Mouse (Mus musculus) MEL (cell line): Measurements from ENCODE around the gene Foxj1. TPM values are rescaled to one million over a fixed set of nuclear protein-coding genes. Genes with fewer than 3 reads are reported as not detected.

Experiments
- DNase-seq: peaks from one replicate; pipeline ENCODE4 v3.0.0; 2011; ENCODE audit warnings: low read depth, low spot score
- H3K27ac ChIP-seq: 2 replicates; pipeline ENCODE4 v1.5.1; 2012; ENCODE audit warnings: low read depth, mild to moderate bottlenecking, control low read depth, low read length, moderate library complexity; ENCODE audit not compliant: control insufficient read depth
- H3K27me3 ChIP-seq, 2 experiments: fragments of 150-350 bp in 1 of 2; sonication (generic) in 1 of 2; 2 replicates each; pipeline ENCODE4 v1.6.1; 2012; ENCODE audit warnings: low read length in 2 of 2, mild to moderate bottlenecking in 2 of 2, improper control_type of control experiment in 1 of 2, moderate library complexity in 1 of 2; ENCODE audit not compliant: insufficient read depth in 2 of 2, control insufficient read depth in 1 of 2
- H3K36me3 ChIP-seq, 2 experiments: 2 replicates each; pipeline ENCODE4 v1.6.1; 2012 to 2014; ENCODE audit warnings: low read length in 2 of 2, improper control_type of control experiment in 1 of 2, inconsistent platforms in 1 of 2, mild to moderate bottlenecking in 1 of 2; ENCODE audit not compliant: insufficient read depth in 2 of 2, control insufficient read depth in 1 of 2
- H3K4me1 ChIP-seq, 2 experiments: fragments of 150-350 bp in 1 of 2; sonication (generic) in 1 of 2; 2 replicates each; pipeline ENCODE4 v1.6.1; 2012; ENCODE audit warnings: low read length in 2 of 2, improper control_type of control experiment in 1 of 2, mild to moderate bottlenecking in 1 of 2; ENCODE audit not compliant: insufficient read depth in 2 of 2, control insufficient read depth in 1 of 2
- H3K4me3 ChIP-seq, 2 experiments: fragments of 150-350 bp in 1 of 2; sonication (generic) in 1 of 2; 2 replicates each; pipeline ENCODE4 v1.5.1; 2012; ENCODE audit warnings: low read depth in 2 of 2, low read length in 2 of 2, mild to moderate bottlenecking in 2 of 2, moderate library complexity in 2 of 2, control low read depth in 1 of 2, improper control_type of control experiment in 1 of 2; ENCODE audit not compliant: control insufficient read depth in 1 of 2, insufficient read depth in 1 of 2
- H3K79me2 ChIP-seq: 2 replicates; pipeline ENCODE4 v1.6.1; 2012; ENCODE audit warnings: mild to moderate bottlenecking, low read length, moderate library complexity; ENCODE audit not compliant: control insufficient read depth, poor library complexity, insufficient read depth
- H3K9ac ChIP-seq: 2 replicates; pipeline ENCODE4 v1.6.1; 2012; ENCODE audit warnings: low read depth, mild to moderate bottlenecking, control low read depth, low read length, moderate library complexity; ENCODE audit not compliant: control insufficient read depth, poor library complexity, severe bottlenecking
- H3K9me3 ChIP-seq: fragments of 150-350 bp; sonication (generic); replicated peaks from 2 replicates; pipeline ENCODE4 v1.6.1; 2012; ENCODE audit warnings: mild to moderate bottlenecking, low read length, improper control_type of control experiment, moderate library complexity; ENCODE audit not compliant: insufficient read depth
- BHLHE40 ChIP-seq: IDR thresholded peaks from 2 replicates; pipeline ENCODE4 v1.6.1; 2012; ENCODE audit warnings: low read depth, mild to moderate bottlenecking, inconsistent platforms, low read length, improper control_type of control experiment, borderline replicate concordance
- CHD1 ChIP-seq: IDR thresholded peaks from 2 replicates; pipeline ENCODE4 v1.6.1; 2012; ENCODE audit warnings: low read depth, mild to moderate bottlenecking, inconsistent platforms, low read length, improper control_type of control experiment
- CHD2 ChIP-seq: IDR thresholded peaks from 2 replicates; pipeline ENCODE4 v1.6.1; 2011; ENCODE audit warnings: low read length, improper control_type of control experiment
- CTCF ChIP-seq, 3 experiments: IDR thresholded peaks in 2 of 3; conservative IDR thresholded peaks in 1 of 3; 2 replicates each; pipeline ENCODE4 v1.5.1; 2011 to 2012; ENCODE audit warnings: low read length in 3 of 3, low read depth in 2 of 3, mild to moderate bottlenecking in 2 of 3, improper control_type of control experiment in 1 of 3, inconsistent platforms in 1 of 3, mixed read lengths in 1 of 3, moderate library complexity in 1 of 3; ENCODE audit not compliant: control insufficient read depth in 1 of 3, insufficient read depth in 1 of 3, poor library complexity in 1 of 3, severe bottlenecking in 1 of 3
- E2F4 ChIP-seq: IDR thresholded peaks from 2 replicates; pipeline ENCODE4 v1.6.1; 2011; ENCODE audit warnings: low read depth, low read length, improper control_type of control experiment, borderline replicate concordance
- ELF1 ChIP-seq: IDR thresholded peaks from 2 replicates; pipeline ENCODE4 v1.6.1; 2014; ENCODE audit warnings: low read depth, mild to moderate bottlenecking, inconsistent platforms, low read length, improper control_type of control experiment, moderate library complexity
- EP300 ChIP-seq, 2 experiments: IDR thresholded peaks; 2 replicates each; pipeline ENCODE4 v1.6.1; 2011; ENCODE audit warnings: improper control_type of control experiment in 2 of 2, low read length in 2 of 2, low read depth in 1 of 2, mild to moderate bottlenecking in 1 of 2
- GATA1 ChIP-seq: IDR thresholded peaks from 2 replicates; pipeline ENCODE4 v1.6.1; 2011; ENCODE audit warnings: low read depth, low read length, improper control_type of control experiment
- HCFC1 ChIP-seq: IDR thresholded peaks from 2 replicates; pipeline ENCODE4 v1.6.1; 2012; ENCODE audit warnings: low read depth, mild to moderate bottlenecking, inconsistent platforms, low read length, improper control_type of control experiment, moderate library complexity
- JUND ChIP-seq: IDR thresholded peaks from 2 replicates; pipeline ENCODE4 v1.6.1; 2011; ENCODE audit warnings: low read depth, mild to moderate bottlenecking, improper control_type of control experiment, low read length
- KAT2A ChIP-seq: conservative IDR thresholded peaks from 2 replicates; pipeline ENCODE4 v1.6.1; 2012; ENCODE audit warnings: low read depth, low read length, improper control_type of control experiment, inconsistent platforms
- MAX ChIP-seq: IDR thresholded peaks from 2 replicates; pipeline ENCODE4 v1.6.1; 2011; ENCODE audit warnings: low read length, improper control_type of control experiment
- MAZ ChIP-seq: IDR thresholded peaks from 2 replicates; pipeline ENCODE4 v1.6.1; 2012; ENCODE audit warnings: low read depth, mild to moderate bottlenecking, inconsistent platforms, low read length, improper control_type of control experiment
- MYB ChIP-seq: IDR thresholded peaks from 2 replicates; pipeline ENCODE4 v1.6.1; 2011; ENCODE audit warnings: mild to moderate bottlenecking, low read depth, low read length, improper control_type of control experiment
- MYC ChIP-seq: IDR thresholded peaks from 2 replicates; pipeline ENCODE4 v1.6.1; 2011; ENCODE audit warnings: low read depth, mild to moderate bottlenecking, low read length, improper control_type of control experiment, moderate library complexity
- NRF1 ChIP-seq: IDR thresholded peaks from 2 replicates; pipeline ENCODE4 v1.6.1; 2014; ENCODE audit warnings: low read depth, mild to moderate bottlenecking, inconsistent platforms, low read length, improper control_type of control experiment, moderate library complexity; ENCODE audit not compliant: poor library complexity, insufficient read depth, severe bottlenecking
- POLR2A ChIP-seq, 2 experiments: IDR thresholded peaks; 2 replicates each; pipeline ENCODE4 v1.6.1; 2011 to 2012; ENCODE audit warnings: low read length in 2 of 2, mild to moderate bottlenecking in 2 of 2, control low read depth in 1 of 2, improper control_type of control experiment in 1 of 2, low read depth in 1 of 2, moderate library complexity in 1 of 2; ENCODE audit not compliant: control insufficient read depth in 1 of 2, insufficient read depth in 1 of 2, poor library complexity in 1 of 2
- RAD21 ChIP-seq: IDR thresholded peaks from 2 replicates; pipeline ENCODE4 v1.6.1; 2011; ENCODE audit warnings: mild to moderate bottlenecking, low read depth, low read length, improper control_type of control experiment
- RCOR1 ChIP-seq: IDR thresholded peaks from 2 replicates; pipeline ENCODE4 v1.6.1; 2012; ENCODE audit warnings: low read depth, mild to moderate bottlenecking, inconsistent platforms, low read length, improper control_type of control experiment
- SMC3 ChIP-seq: IDR thresholded peaks from 2 replicates; pipeline ENCODE4 v1.6.1; 2011; ENCODE audit warnings: low read depth, low read length, improper control_type of control experiment
- TAL1 ChIP-seq: IDR thresholded peaks from 2 replicates; pipeline ENCODE4 v1.6.1; 2012; ENCODE audit warnings: mild to moderate bottlenecking, inconsistent platforms, low read length, moderate library complexity, mixed read lengths
- TBP ChIP-seq: IDR thresholded peaks from 2 replicates; pipeline ENCODE4 v1.8.0; 2011; ENCODE audit warnings: low read depth, low read length, improper control_type of control experiment
- TCF12 ChIP-seq: IDR thresholded peaks from 2 replicates; pipeline ENCODE4 v1.6.1; 2014; ENCODE audit warnings: low read depth, mild to moderate bottlenecking, inconsistent platforms, low read length, improper control_type of control experiment, moderate library complexity
- USF1 ChIP-seq: IDR thresholded peaks from 2 replicates; pipeline ENCODE4 v1.6.1; 2014; ENCODE audit warnings: low read depth, mild to moderate bottlenecking, inconsistent platforms, low read length, improper control_type of control experiment, moderate library complexity
- ZC3H11A ChIP-seq: IDR thresholded peaks from 2 replicates; pipeline ENCODE4 v1.6.1; 2012; ENCODE audit warnings: low read depth, mild to moderate bottlenecking, inconsistent platforms, low read length, improper control_type of control experiment
- ZKSCAN1 ChIP-seq: IDR thresholded peaks from 2 replicates; pipeline ENCODE4 v1.6.1; 2012; ENCODE audit warnings: low read depth, mild to moderate bottlenecking, inconsistent platforms, low read length, improper control_type of control experiment, moderate library complexity
- ZMIZ1 ChIP-seq: IDR thresholded peaks from 2 replicates; pipeline ENCODE4 v1.6.1; 2012; ENCODE audit warnings: low read depth, mild to moderate bottlenecking, inconsistent platforms, low read length, improper control_type of control experiment, moderate library complexity
- ZNF384 ChIP-seq: IDR thresholded peaks from 2 replicates; pipeline ENCODE4 v1.6.1; 2012; ENCODE audit warnings: low read depth, mild to moderate bottlenecking, inconsistent platforms, low read length, improper control_type of control experiment
- polyA plus RNA-seq, 2 experiments: library from polyadenylated mRNA; stranded (reverse) in 1 of 2; unstranded in 1 of 2; fragments of >175 nt in 1 of 2; fragments of >200 nt in 1 of 2; gene quantifications; 2 replicates each; pipeline versions ENCODE4 v1.2.1 to v1.2.4; 2012; ENCODE audit warnings: low replicate concordance in 2 of 2, low read depth in 1 of 2; ENCODE audit not compliant: insufficient read length in 2 of 2, insufficient read depth in 1 of 2, missing spikeins in 1 of 2
- total RNA-seq: library from RNA; depleted of rRNA; stranded (reverse); fragments of 300-350 nt; gene quantifications from 2 replicates; pipeline ENCODE4 v1.2.3, GENCODE M21; 2012

Foxj1 gene
- total and polyA plus RNA-seq, 3 experiments = 0.07 to 0.08 TPM; not detected in 1

DNA sequence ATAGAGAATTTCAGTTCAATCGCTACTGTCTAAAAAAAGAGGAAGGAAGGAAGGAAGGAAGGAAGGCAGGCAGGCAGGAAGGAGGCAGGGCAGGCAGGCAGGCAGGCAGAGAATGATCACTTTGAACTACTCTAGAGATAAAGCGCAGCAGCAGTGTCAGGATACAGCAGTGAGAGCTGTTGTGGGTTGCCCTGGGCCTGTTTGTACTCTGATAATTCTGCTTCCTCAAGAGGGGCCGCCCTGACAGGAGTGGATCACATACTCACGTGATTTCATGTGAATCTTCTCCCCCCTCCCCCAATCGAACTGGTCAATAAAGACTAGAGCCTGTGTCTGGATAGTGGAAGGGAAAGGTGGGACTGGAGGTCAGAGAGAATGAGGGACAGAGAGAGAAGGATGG lies 34.4 kb upstream of the Foxj1 start (continued):
- TF ChIP-seq USF1 = peak; percentile 92
- TF ChIP-seq MAZ = peak; percentile 65; the same call in 1 of the 2 replicates
- TF ChIP-seq ELF1 = peak; percentile 45; the same call in 1 of the 2 replicates
- TF ChIP-seq ZNF384 = peak; percentile 51; the same call in 1 of the 2 replicates
- TF ChIP-seq CHD2 = peak; percentile 61
- TF ChIP-seq ZKSCAN1 = 0 out of 2 replicates have a peak, but pooled peaks have one; percentile 61
- no peak for TF ChIP-seq CHD1
- peak in 1 of 2 experiments; percentile 27; a peak in 1 of 4 replicates for TF ChIP-seq POLR2A (IDR thresholded peaks at IDR 0.05; ENCODE audit: control insufficient read depth in 1 of 2, insufficient read depth in 1 of 2, low read depth in 1 of 2, low read length in 2 of 2, poor library complexity in 1 of 2)
- TF ChIP-seq KAT2A = no peak
- TF ChIP-seq TAL1 = peak; percentile 95
- peak; percentile 93 for TF ChIP-seq TCF12
- TF ChIP-seq JUND = 0 out of 2 replicates have a peak, but pooled peaks have one; percentile 34
- peak; percentile 90 for TF ChIP-seq GATA1
- TF ChIP-seq ZMIZ1 = peak; percentile 37; the same call in 1 of the 2 replicates
- TF ChIP-seq, all 39 proteins: peak for 22

DNA sequence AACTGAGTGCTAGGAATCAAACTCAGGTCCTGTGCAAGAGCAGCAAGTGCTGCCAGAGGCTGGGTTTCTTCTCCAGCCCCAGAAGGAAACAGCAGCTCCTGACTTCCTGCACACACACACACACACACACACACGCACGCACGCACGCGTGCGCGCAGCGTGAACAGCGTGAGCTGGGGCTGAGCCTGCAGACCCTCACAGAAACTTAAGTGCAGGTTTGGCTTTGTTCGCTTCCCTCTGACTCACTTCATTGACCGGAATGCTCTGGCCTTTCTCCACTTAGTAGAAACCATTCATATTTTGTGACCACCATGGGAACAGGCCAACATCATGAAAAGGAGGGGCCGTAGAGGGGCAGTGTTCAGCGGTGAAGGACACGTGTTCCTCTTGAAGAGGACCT lies 33.9 kb upstream of the Foxj1 start:
- Histone ChIP-seq H3K4me3 (no peak overlapping the region), H3K27me3 (no peaks in the 10 kb centered on the region), H3K79me2 (no peaks in the 10 kb centered on the region), H3K27ac (peak overlapping the region; percentile 49; the same call in 1 of the 2 replicates), H3K36me3 (peaks cover 0 to 14% of the 10 kb centered on the region in 2 experiments; a peak in 2 of 4 replicates), H3K9me3 (no peaks in the 10 kb centered on the region), H3K9ac (no peak overlapping the region), H3K4me1 (peaks cover 16 to 22% of the 10 kb centered on the region in 2 experiments)
- DNase-seq = no peak
- TF ChIP-seq MYB = no peak

DNA sequence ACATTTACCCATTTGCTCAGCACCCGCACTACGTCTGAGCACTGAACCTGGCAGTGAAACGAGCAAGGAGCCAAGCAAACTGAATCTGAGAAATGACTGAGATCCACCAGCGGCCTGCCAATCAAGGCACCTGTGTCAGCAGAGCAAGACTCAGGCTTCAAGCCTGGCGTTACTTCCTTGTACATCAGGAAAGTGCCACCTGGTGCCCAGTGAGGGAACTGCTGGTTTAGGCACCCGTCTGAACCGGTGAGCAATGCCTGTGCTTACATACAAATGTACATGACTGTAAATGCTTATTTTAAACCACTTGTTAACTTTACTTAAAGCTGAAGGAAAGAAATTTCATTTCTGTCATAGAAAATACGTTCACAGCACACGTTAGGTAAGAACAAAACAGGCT lies 32.9 kb upstream of the Foxj1 start:
- no peaks in the 10 kb centered on the region for H3K9me3 ChIP-seq
- H3K79me2 ChIP-seq = no peaks in the 10 kb centered on the region
- no peak overlapping the region for H3K4me3 ChIP-seq
- no peak overlapping the region for H3K27ac ChIP-seq
- H3K36me3 ChIP-seq = peaks cover 0 to 14% of the 10 kb centered on the region in 2 experiments; a peak in 2 of 4 replicates
- no peak overlapping the region for H3K9ac ChIP-seq
- peak; percentile 97 for DNase-seq
- no peaks in the 10 kb centered on the region for H3K27me3 ChIP-seq
- peaks cover 16 to 22% of the 10 kb centered on the region in 2 experiments for H3K4me1 ChIP-seq
- no peak for TF ChIP-seq RCOR1
- peak; percentile 94 for TF ChIP-seq SMC3
- no peak for TF ChIP-seq POLR2A (IDR thresholded peaks at IDR 0.05; ENCODE audit: control insufficient read depth in 1 of 2, insufficient read depth in 1 of 2, low read depth in 1 of 2, low read length in 2 of 2, poor library complexity in 1 of 2)
- peak; percentile 76 to 95 (median 90) for TF ChIP-seq CTCF (IDR thresholded peaks at IDR 0.05 in 2 of 3, conservative IDR thresholded peaks at IDR 0.05 in 1 of 3; ENCODE audit: control insufficient read depth in 1 of 3, insufficient read depth in 1 of 3, low read depth in 2 of 3, low read length in 3 of 3, poor library complexity in 1 of 3, severe bottlenecking in 1 of 3)
- TF ChIP-seq E2F4 = no peak
- peak; percentile 90 for TF ChIP-seq ELF1
- TF ChIP-seq TAL1 = no peak
- TF ChIP-seq BHLHE40 = peak; percentile 13; the same call in 1 of the 2 replicates
- TF ChIP-seq EP300 (IDR thresholded peaks at IDR 0.05; ENCODE audit: low read depth in 1 of 2, low read length in 2 of 2) = 0 out of 4 replicates have a peak, but pooled peaks of 1 of the 2 experiments have one; percentile 10
- no peak for TF ChIP-seq NRF1
- no peak for TF ChIP-seq ZMIZ1
- TF ChIP-seq TCF12 = 0 out of 2 replicates have a peak, but pooled peaks have one; percentile 29
- no peak for TF ChIP-seq TBP
- TF ChIP-seq CHD1 = no peak
- TF ChIP-seq RAD21 = peak; percentile 62
- no peak for TF ChIP-seq CHD2
- peak; percentile 69 for TF ChIP-seq ZC3H11A
- no peak for TF ChIP-seq MAZ
- peak; percentile 44; the same call in 1 of the 2 replicates for TF ChIP-seq HCFC1
- TF ChIP-seq MYC = peak; percentile 63; the same call in 1 of the 2 replicates
- peak; percentile 28; the same call in 1 of the 2 replicates for TF ChIP-seq ZKSCAN1
- TF ChIP-seq MAX = no peak
